Mouse (Mus musculus) liver, embryonic 14.5 days (tissue): Measurements from ENCODE around the gene Dnajb8.

Source experiments
- CTCF ChIP-seq: IDR thresholded peaks from 2 replicates; pipeline ENCODE4 v1.5.1; 2016; ENCODE audit warnings: antibody characterized with exemption, low read depth, control low read depth
- EP300 ChIP-seq: IDR thresholded peaks from 2 replicates; pipeline ENCODE4 v1.6.1; 2016; ENCODE audit warnings: antibody characterized with exemption, low read depth

GRCm38 (mm10) chr6:88199718-88200692, 22.1 kb upstream of the Dnajb8 start:
- TF ChIP-seq CTCF (no peak), EP300 (no peak)
